ENCODE assay signal across 34 mouse cellular contexts in genomic region chr10:108668944-108669343, GRCm38 (mm10). TPM values are rescaled to one million over a fixed set of nuclear protein-coding genes. Genes with fewer than 3 reads are reported as not detected.
"Had no signal": no experiment of that assay in that cellular context is flagged by ENCODE, and none has a peak within 500 bp of the region (broad histone marks: within the 10 kb centered on the region; RNA-seq: fewer than 3 reads in every experiment).

No protein-coding gene starts in this region.

- H3K4me3 ChIP-seq: limb, embryonic 10.5 days; limb, embryonic 12.5 days; limb, embryonic 13.5 days; limb, embryonic 15.5 days; liver, embryonic 12.5 days; liver, embryonic 13.5 days; liver, embryonic 15.5 days; lung, embryonic 15.5 days; megakaryocyte, embryonic 14.5 days; midbrain, embryonic 10.5 days; midbrain, embryonic 12.5 days; midbrain, embryonic 13.5 days; midbrain, embryonic 15.5 days; myocyte; neural tube, embryonic 12.5 days; neural tube, embryonic 13.5 days had no signal

- H3K27ac ChIP-seq: limb, embryonic 10.5 days; limb, embryonic 12.5 days; limb, embryonic 13.5 days; limb, embryonic 15.5 days; liver, embryonic 12.5 days; liver, embryonic 13.5 days; liver, embryonic 14.5 days; liver, embryonic 15.5 days; lung, embryonic 15.5 days; macrophage; midbrain, embryonic 10.5 days; midbrain, embryonic 12.5 days; midbrain, embryonic 13.5 days; midbrain, embryonic 15.5 days; neural tube, embryonic 12.5 days; neural tube, embryonic 13.5 days had no signal

- DNase-seq: left cerebral cortex, postnatal 4 days; liver; liver, embryonic 13.5 days; liver, postnatal 0 days; lung, adult 18-20 months; lung, adult 2 months; lung, embryonic 14.5 days; lung, postnatal 14 days; lung, postnatal 36 days; lung, postnatal 4 days; midbrain, embryonic 14.5 days had no signal

- ATAC-seq: liver, embryonic 12.5 days; liver, postnatal 0 days; lung, postnatal 0 days; midbrain, embryonic 13.5 days; midbrain, embryonic 15.5 days; midbrain, embryonic 16.5 days had no signal

RNA-seq across cellular contexts. Expression of gene Gm5136, which starts 31.0 kb away (rescaled TPM):
- total RNA-seq: megakaryocyte progenitor cell, adult 5-6 weeks; megakaryocyte, adult 5-6 weeks; megakaryocyte-erythroid progenitor cell, adult 5-6 weeks; monocyte, adult 5-6 weeks had no signal
